Mouse (Mus musculus) liver, postnatal 0 days (tissue): ENCODE data around the gene Gle1.

Source experiments
- CTCF ChIP-seq: sonication (generic); IDR thresholded peaks from 2 replicates; pipeline ENCODE4 v1.5.1; 2016; ENCODE audit warnings: antibody characterized with exemption, low read depth
- EP300 ChIP-seq: IDR thresholded peaks from 2 replicates; pipeline ENCODE4 v1.6.1; 2016; ENCODE audit warnings: antibody characterized with exemption, low read depth, mild to moderate bottlenecking

DNA sequence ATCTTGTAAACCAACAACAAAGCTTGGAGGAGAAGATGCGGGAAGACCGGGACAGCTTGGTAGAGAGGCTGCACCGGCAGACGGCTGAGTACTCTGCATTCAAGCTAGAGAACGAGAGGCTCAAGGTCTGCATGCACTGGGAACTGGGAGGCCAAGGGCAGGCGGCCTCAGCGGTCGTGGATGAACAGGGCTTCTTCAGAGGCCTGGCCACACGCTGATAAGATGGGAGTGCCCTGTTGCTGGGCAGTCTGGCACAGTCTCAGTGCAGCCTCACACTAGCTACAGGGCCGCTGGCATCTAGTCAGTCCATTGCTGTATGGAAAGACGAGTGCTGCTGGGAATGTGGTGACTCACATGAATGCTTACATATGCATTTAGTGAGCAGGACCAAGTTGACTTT, 17.6 kb upstream of the Gle1 start:
- TF ChIP-seq CTCF (no peak), EP300 (no peak)
